Comparison of ENCODE assay signal across 16 mouse cellular contexts in the genomic region with DNA sequence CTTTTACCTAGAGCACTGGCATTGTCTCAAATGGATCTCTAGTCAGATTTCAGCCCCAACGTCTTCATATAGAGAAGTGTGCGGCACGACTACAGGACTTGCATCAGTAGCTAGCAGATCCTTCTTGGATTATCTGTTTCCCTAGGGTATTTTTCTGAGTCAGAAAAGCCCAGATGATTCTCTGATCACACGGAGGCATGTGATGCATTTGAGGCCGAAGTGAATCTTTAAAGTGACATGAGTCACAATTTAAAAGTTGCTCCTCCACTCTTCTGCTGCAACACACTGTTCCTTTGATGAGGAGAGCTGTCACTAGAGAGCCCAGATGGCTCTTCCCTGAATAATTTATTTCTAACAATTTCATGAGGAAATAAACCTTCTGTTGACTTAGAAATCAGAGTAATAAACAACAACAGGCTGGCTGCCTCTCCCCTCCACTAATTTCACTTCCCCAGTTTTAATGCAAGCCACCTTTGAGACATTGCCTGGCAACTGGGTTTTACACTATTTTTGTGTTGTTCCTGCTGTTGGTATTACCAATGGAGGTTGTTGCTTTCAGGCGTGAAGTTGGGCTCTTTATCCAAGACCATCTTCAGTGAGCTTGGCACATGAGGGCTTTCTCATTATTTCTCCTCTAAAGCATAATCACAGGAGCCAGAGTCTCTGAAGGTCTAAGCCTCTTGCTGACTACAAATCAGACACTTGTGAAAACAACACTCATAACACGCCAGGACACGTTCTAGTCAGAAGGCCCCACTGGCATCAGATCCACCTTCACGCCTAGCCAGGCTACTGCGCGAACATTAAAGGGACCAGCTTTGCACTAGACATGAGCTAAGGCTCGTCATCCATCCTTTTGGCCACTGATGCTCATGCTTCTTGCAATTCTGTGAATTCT. TPM values are rescaled to one million over a fixed set of nuclear protein-coding genes. Genes with fewer than 3 reads are reported as not detected.
DNase-seq lines count a peak whose midpoint lies in the region; ATAC-seq and TF ChIP-seq lines count a peak whose summit lies in the region.
"Had no signal": no experiment of that assay in that cellular context is flagged by ENCODE, and none has a peak within 500 bp of the region (broad histone marks: within the 10 kb centered on the region; RNA-seq: fewer than 3 reads in every experiment).

No protein-coding gene starts in this region.

- H3ac ChIP-seq in C2C12 (ENCODE audit: control insufficient read depth, insufficient read length, low read depth), result no peak overlapping the region

- ATAC-seq in forebrain, embryonic 15.5 days (replicated peaks), result peak; percentile 39; the same call in 1 of the 2 replicates
- no peak for ATAC-seq in forebrain, embryonic 11.5 days (replicated peaks; ENCODE audit: low FRiP score)
- ATAC-seq in intestine, embryonic 16.5 days, result no peak
- ATAC-seq: CD4-positive, CD25-positive, alpha-beta regulatory T cell, adult 4 months; inflammation-experienced regulatory T-cells, adult 6 months; liver, embryonic 12.5 days had no signal

- no peak overlapping the region for H3K9ac ChIP-seq in forebrain, embryonic 15.5 days (replicated peaks)
- no peak overlapping the region for H3K9ac ChIP-seq in forebrain, embryonic 11.5 days (ENCODE audit: low read length)
- no peak overlapping the region for H3K9ac ChIP-seq in intestine, embryonic 16.5 days (ENCODE audit: low read depth, low read length)
- H3K9ac ChIP-seq: liver, embryonic 12.5 days; midbrain, embryonic 12.5 days had no signal

- no peak for DNase-seq in forebrain, embryonic 11.5 days (ENCODE audit: low spot score)
- peak; percentile 51 to 76 for DNase-seq in layer of hippocampus, adult 2 months (ENCODE audit: low spot score in 2 of 2)
- DNase-seq in layer of hippocampus, adult 9-10 months (ENCODE audit: low spot score), result no peak
- peak; percentile 52 to 65 for DNase-seq in layer of hippocampus, adult 8-10 months (ENCODE audit: low spot score in 2 of 2)
- DNase-seq in kidney, postnatal 14 days, result no peak
- DNase-seq: gastrocnemius, postnatal 25 days; kidney, postnatal 10 days; lung, postnatal 14 days; thymus, postnatal 25 days had no signal

- H3K27me3 ChIP-seq in forebrain, embryonic 15.5 days, result no peaks in the 10 kb centered on the region
- H3K27me3 ChIP-seq in forebrain, embryonic 11.5 days (ENCODE audit: control insufficient read depth, insufficient read depth, low read length), result no peaks in the 10 kb centered on the region
- no peaks in the 10 kb centered on the region for H3K27me3 ChIP-seq in C2C12 (ENCODE audit: control insufficient read depth, insufficient read depth, insufficient read length)
- H3K27me3 ChIP-seq in intestine, embryonic 16.5 days (replicated peaks; ENCODE audit: control insufficient read depth, insufficient read depth, low read length), result no peaks in the 10 kb centered on the region
- H3K27me3 ChIP-seq: liver, embryonic 12.5 days; midbrain, embryonic 12.5 days had no signal

- H3K4me2 ChIP-seq in forebrain, embryonic 15.5 days (replicated peaks), result no peak overlapping the region
- no peak overlapping the region for H3K4me2 ChIP-seq in forebrain, embryonic 11.5 days (ENCODE audit: low read depth, low read length, severe bottlenecking)
- H3K4me2 ChIP-seq in intestine, embryonic 16.5 days (ENCODE audit: low read depth, low read length), result no peak overlapping the region
- H3K4me2 ChIP-seq: liver, embryonic 12.5 days; midbrain, embryonic 12.5 days had no signal

- TF ChIP-seq CTCF in layer of hippocampus, adult 2 months (conservative IDR thresholded peaks at IDR 0.05), result no peak
- no peak for TF ChIP-seq CTCF in C2C12 (IDR thresholded peaks at IDR 0.05; ENCODE audit: control insufficient read depth, insufficient read depth, insufficient read length)

- no peaks in the 10 kb centered on the region for H3K79me3 ChIP-seq in C2C12 (ENCODE audit: low read depth)

- no peak overlapping the region for H3K4me3 ChIP-seq in forebrain, embryonic 15.5 days
- no peak overlapping the region for H3K4me3 ChIP-seq in forebrain, embryonic 11.5 days (ENCODE audit: low read depth, low read length)
- no peak overlapping the region for H3K4me3 ChIP-seq in layer of hippocampus, adult 2 months
- no peak overlapping the region for H3K4me3 ChIP-seq in C2C12 (ENCODE audit: insufficient read depth, poor library complexity, severe bottlenecking)
- no peak overlapping the region for H3K4me3 ChIP-seq in intestine, embryonic 16.5 days (ENCODE audit: low read length)
- H3K4me3 ChIP-seq: liver, embryonic 12.5 days; midbrain, embryonic 12.5 days had no signal

- WGBS in forebrain, embryonic 15.5 days, result 68% methylated on average over 12 of the region's 12 CpGs
- WGBS in forebrain, embryonic 11.5 days, result 93% methylated on average over 12 of the region's 12 CpGs
- WGBS in intestine, embryonic 16.5 days, result 84% methylated on average over 12 of the region's 12 CpGs

- peaks cover 4% of the 10 kb centered on the region for H3K79me2 ChIP-seq in C2C12 (ENCODE audit: control insufficient read depth, insufficient read depth)

- 0 out of 2 replicates have a peak overlapping the region, but pooled peaks have one; percentile 1 for H3K27ac ChIP-seq in forebrain, embryonic 15.5 days (replicated peaks)
- H3K27ac ChIP-seq in forebrain, embryonic 11.5 days (ENCODE audit: low read depth, low read length), result no peak overlapping the region
- peak overlapping the region; percentile 93 for H3K27ac ChIP-seq in layer of hippocampus, adult 2 months
- no peak overlapping the region for H3K27ac ChIP-seq in intestine, embryonic 16.5 days (ENCODE audit: low read length)
- H3K27ac ChIP-seq: liver, embryonic 12.5 days; midbrain, embryonic 12.5 days had no signal

- no peaks in the 10 kb centered on the region for H3K36me3 ChIP-seq in forebrain, embryonic 15.5 days
- no peaks in the 10 kb centered on the region for H3K36me3 ChIP-seq in forebrain, embryonic 11.5 days (ENCODE audit: control insufficient read depth, insufficient read depth, low read length)
- no peaks in the 10 kb centered on the region for H3K36me3 ChIP-seq in C2C12 (ENCODE audit: control insufficient read depth, insufficient read depth)
- H3K36me3 ChIP-seq in intestine, embryonic 16.5 days (ENCODE audit: control insufficient read depth, insufficient read depth, low read length), result no peaks in the 10 kb centered on the region
- H3K36me3 ChIP-seq: liver, embryonic 12.5 days; midbrain, embryonic 12.5 days had no signal

- no peaks in the 10 kb centered on the region for H3K9me3 ChIP-seq in forebrain, embryonic 15.5 days
- no peaks in the 10 kb centered on the region for H3K9me3 ChIP-seq in forebrain, embryonic 11.5 days (ENCODE audit: control insufficient read depth, low read length)
- H3K9me3 ChIP-seq in intestine, embryonic 16.5 days (ENCODE audit: control insufficient read depth, low read length), result no peaks in the 10 kb centered on the region
- H3K9me3 ChIP-seq: liver, embryonic 12.5 days; midbrain, embryonic 12.5 days had no signal

- peaks cover 30% of the 10 kb centered on the region for H3K4me1 ChIP-seq in forebrain, embryonic 15.5 days
- H3K4me1 ChIP-seq in forebrain, embryonic 11.5 days (replicated peaks; ENCODE audit: control insufficient read depth, insufficient read depth, low read length), result 0 out of 2 replicates have a peak, but pooled peaks cover 2% of the 10 kb centered on the region
- 0 out of 2 replicates have a peak, but pooled peaks cover 5% of the 10 kb centered on the region for H3K4me1 ChIP-seq in intestine, embryonic 16.5 days (ENCODE audit: control insufficient read depth, insufficient read depth, low read length)
- H3K4me1 ChIP-seq: liver, embryonic 12.5 days had no signal

TF ChIP-seq in C2C12, 6 proteins besides CTCF, POLR2A, EP300 and RAD21:
- TF ChIP-seq USF1 (IDR thresholded peaks at IDR 0.05; ENCODE audit: low read depth) (peak; percentile 84), MAX (IDR thresholded peaks at IDR 0.05) (peak; percentile 46), FOSL1 (IDR thresholded peaks at IDR 0.05; ENCODE audit: insufficient read depth, low read length, poor library complexity, severe bottlenecking) (no peak), MYOD1 (IDR thresholded peaks at IDR 0.05; ENCODE audit: control insufficient read depth, insufficient read length, low read depth) (no peak), CEBPB (IDR thresholded peaks at IDR 0.05; ENCODE audit: low read depth) (no peak), MYOG (IDR thresholded peaks at IDR 0.05; ENCODE audit: control insufficient read depth, extremely low read depth, insufficient read length) (no peak)

RNA-seq across cellular contexts. Expression of a gene that starts 48.5 kb away (rescaled TPM):
- polyA plus RNA-seq in forebrain, embryonic 15.5 days (2015; fragmentation: Nextera tagmentation; extraction: Ambion mirVana), result 444 and 498 TPM in 2 replicates
- polyA plus RNA-seq in forebrain, embryonic 11.5 days (2014; fragmentation: Nextera tagmentation; extraction: Ambion mirVana), result 260 and 266 TPM in 2 replicates
- 1,000 to 10,000 TPM; 2,581 to 2,789 TPM for total RNA-seq in layer of hippocampus, adult 2 months (2021)
- polyA plus RNA-seq in C2C12 (2012; fragmentation: generic; extraction: Trizol), result 79.2 TPM
- 1,000 to 10,000 TPM; 2,655 to 2,856 (median 2,753) TPM for total RNA-seq in layer of hippocampus, adult 8-10 months (2022)
- 149 and 153 TPM in 2 replicates for polyA plus RNA-seq in intestine, embryonic 16.5 days (2015; fragmentation: Nextera tagmentation; extraction: Ambion mirVana)

Comparison
In these comparisons a context has a peak if more than half of its experiments do, and no peak if none do; other contexts are left out.
1. H3K27ac ChIP-seq: peak in forebrain, embryonic 15.5 days (single experiment) and layer of hippocampus, adult 2 months (single experiment); none in forebrain, embryonic 11.5 days (single experiment) and intestine, embryonic 16.5 days (single experiment).
2. DNase-seq: peak in layer of hippocampus, adult 2 months (2 of 2) and layer of hippocampus, adult 8-10 months (2 of 2); none in forebrain, embryonic 11.5 days (single experiment), layer of hippocampus, adult 9-10 months (single experiment) and kidney, postnatal 14 days (single experiment).